Mouse (Mus musculus) midbrain, embryonic 14.5 days (tissue): ENCODE results near the gene Stk11. TPM values are rescaled to one million over a fixed set of nuclear protein-coding genes. Genes with fewer than 3 reads are reported as not detected.

ENCODE experiments used
- ATAC-seq: fragments of 200-750 bp; cut with Nextera tagmentation; 2 replicates; pipeline ENCODE4 v1.8.0; 2017; ENCODE audit warnings: moderate number of reproducible peaks, moderate library complexity; ENCODE audit not compliant: low FRiP score, low TSS enrichment
- DNase-seq: peaks from one replicate; pipeline ENCODE4 v3.0.0-alpha.2; 2015
- H3K27ac ChIP-seq: fragments of 300-500 bp; sonication (generic); replicated peaks from 2 replicates; pipeline ENCODE4 v1.5.1; 2014; ENCODE audit warnings: mild to moderate bottlenecking, low read depth, low read length, moderate library complexity
- H3K27me3 ChIP-seq: fragments of 300-500 bp; sonication (generic); 2 replicates; pipeline ENCODE4 v1.6.1; 2014; ENCODE audit warnings: low read length, control low read depth, mixed read lengths; ENCODE audit not compliant: control insufficient read depth, insufficient read depth
- H3K36me3 ChIP-seq: fragments of 300-500 bp; sonication (generic); 2 replicates; pipeline ENCODE4 v1.6.1; 2014; ENCODE audit warnings: low read length, control low read depth; ENCODE audit not compliant: control insufficient read depth, insufficient read depth
- H3K4me1 ChIP-seq: fragments of 300-500 bp; sonication (generic); 2 replicates; pipeline ENCODE4 v1.6.1; 2014; ENCODE audit warnings: mild to moderate bottlenecking, antibody characterized with exemption, low read length, control low read depth; ENCODE audit not compliant: control insufficient read depth, insufficient read depth
- H3K4me2 ChIP-seq: fragments of 300-500 bp; sonication (generic); 2 replicates; pipeline ENCODE4 v1.6.1; 2014; ENCODE audit warnings: mild to moderate bottlenecking, low read length, moderate library complexity
- H3K4me3 ChIP-seq: fragments of 300-500 bp; sonication (generic); replicated peaks from 2 replicates; pipeline ENCODE4 v1.5.1; 2014; ENCODE audit warnings: low read depth, low read length
- H3K9ac ChIP-seq: fragments of 300-500 bp; sonication (generic); replicated peaks from 2 replicates; pipeline ENCODE4 v1.6.1; 2014; ENCODE audit warnings: mild to moderate bottlenecking, low read length, moderate library complexity
- H3K9me3 ChIP-seq: fragments of 300-500 bp; sonication (generic); 2 replicates; pipeline ENCODE4 v1.6.1; 2016; ENCODE audit warnings: low read length, control low read depth, mixed read lengths; ENCODE audit not compliant: control insufficient read depth
- WGBS: fragments of 180-500 bp; shearing (Covaris S2); extraction: QIAGEN DNeasy Blood & Tissue Kit; methylation state at CpG from one replicate; pipeline ENCODE4 v1.1.7; 2014; 5-methylcytosine and 5-hydroxymethylcytosine counted together
- polyA plus RNA-seq: library from polyadenylated mRNA; unstranded; fragments of >200 nt; fragmentation: Nextera tagmentation; extraction: Ambion mirVana; gene quantifications from 2 replicates; pipeline ENCODE4 v1.2.1, GENCODE M21; 2014

Stk11 gene
- polyA plus RNA-seq, 1 experiment from 2014 or later, result 26.5 TPM

GRCm38 (mm10) chr10:80103032-80103431, 12.6 kb upstream of the Stk11 start:
- Histone ChIP-seq H3K9ac (peak overlapping the region; percentile 80; the same call in 1 of the 2 replicates), H3K4me3 (peak overlapping the region; percentile 83), H3K9me3 (no peaks in the 10 kb centered on the region), H3K4me2 (peak overlapping the region; percentile 96), H3K4me1 (peaks cover 11% of the 10 kb centered on the region), H3K27me3 (no peaks in the 10 kb centered on the region), H3K36me3 (no peaks in the 10 kb centered on the region), H3K27ac (peak overlapping the region; percentile 68)
- DNase-seq, result no peak
- 75% methylated on average over 2 of the region's 2 CpGs for WGBS
- no peak for ATAC-seq

DNA sequence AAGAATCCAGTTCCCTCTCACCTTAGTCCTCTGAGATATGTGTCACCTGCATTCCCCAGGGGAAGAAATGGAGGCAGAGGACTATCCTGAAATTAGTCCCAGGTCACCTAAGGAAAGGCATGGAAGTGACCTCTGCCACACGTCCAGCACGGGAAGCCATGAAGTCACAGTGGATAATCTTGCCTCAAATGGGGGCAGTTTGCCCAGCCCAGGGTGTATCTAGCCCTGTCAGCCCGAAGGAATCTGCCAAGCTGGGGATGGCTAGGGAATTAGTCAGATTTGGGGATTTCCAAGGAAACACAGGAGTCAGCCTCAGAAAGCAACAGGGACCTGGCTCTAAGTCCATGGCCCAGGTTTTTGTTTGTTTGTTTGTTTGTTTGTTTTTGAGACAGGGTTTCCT, 11.4 kb upstream of the Stk11 start:
- no peak for DNase-seq
- no peak overlapping the region for H3K27ac ChIP-seq
- no peak overlapping the region for H3K4me3 ChIP-seq
- H3K36me3 ChIP-seq, result no peaks in the 10 kb centered on the region
- H3K9ac ChIP-seq, result no peak overlapping the region
- no peak for ATAC-seq
- H3K9me3 ChIP-seq, result no peaks in the 10 kb centered on the region
- peaks cover 11% of the 10 kb centered on the region for H3K4me1 ChIP-seq
- no peaks in the 10 kb centered on the region for H3K27me3 ChIP-seq
- no peak overlapping the region for H3K4me2 ChIP-seq
- 82% methylated on average over 3 of the region's 3 CpGs for WGBS

DNA sequence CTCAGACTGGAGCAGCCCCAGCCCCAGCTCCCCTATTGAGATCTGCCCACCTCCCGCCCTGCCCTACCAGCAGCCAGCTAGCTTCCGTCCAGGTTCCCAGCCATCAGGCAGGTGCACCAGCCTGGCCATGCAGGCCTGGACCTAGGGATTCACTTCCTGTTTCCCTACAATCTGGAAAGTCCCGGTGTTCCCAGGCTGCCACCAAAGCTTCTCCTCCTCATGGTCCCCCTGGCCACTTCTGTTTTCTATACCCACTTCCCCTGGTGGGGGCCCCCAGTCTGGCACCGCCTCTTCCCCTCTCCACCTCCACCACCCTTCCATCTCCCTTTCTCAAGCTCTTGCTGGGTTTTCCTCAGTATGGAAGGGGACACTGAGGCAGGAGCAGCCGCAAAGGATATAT, 10.1 kb upstream of the Stk11 start, which contains the start of gene Sbno2:
Gene Sbno2 (minus strand): TSS at position 112 of the 400 bp plus-strand sequence.
- WGBS, result 79% methylated on average over 5 of the region's 5 CpGs
- H3K4me3 ChIP-seq, result no peak within 1 kb of the TSS
- no peaks in the 10 kb centered on the region for H3K27me3 ChIP-seq
- H3K9ac ChIP-seq, result no peak within 1 kb of the TSS
- no peak within 1 kb of the TSS for H3K4me2 ChIP-seq
- H3K36me3 ChIP-seq, result no peaks in the 10 kb centered on the region
- ATAC-seq (no peak), DNase-seq (no peak)
- no peaks in the 10 kb centered on the region for H3K9me3 ChIP-seq
- H3K4me1 ChIP-seq, result peaks cover 11% of the 10 kb centered on the region
- H3K27ac ChIP-seq, result no peak within 1 kb of the TSS

DNA sequence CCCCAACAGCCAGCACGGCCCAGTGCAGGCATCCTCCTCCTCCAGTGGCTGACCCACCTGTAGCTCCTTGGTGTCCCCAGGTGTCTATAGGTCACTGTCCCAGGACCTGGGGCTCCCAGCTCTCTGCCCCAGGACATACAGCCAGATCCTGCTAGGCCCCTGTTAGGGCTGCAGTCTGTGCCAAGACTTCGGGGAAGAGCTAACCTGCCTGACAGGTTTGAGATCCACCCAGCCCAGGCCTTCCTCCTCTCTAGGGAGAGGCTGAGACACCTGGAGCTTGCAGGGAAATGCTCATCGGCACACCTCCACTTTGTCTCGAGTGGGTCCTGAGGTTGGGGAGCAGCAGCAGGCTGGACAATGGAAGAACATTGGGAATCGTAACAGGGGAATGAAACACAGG, 9.7 kb upstream of the Stk11 start:
- Histone ChIP-seq H3K4me2 (no peak overlapping the region), H3K9me3 (no peaks in the 10 kb centered on the region), H3K4me1 (peaks cover 11% of the 10 kb centered on the region), H3K9ac (no peak overlapping the region), H3K4me3 (no peak overlapping the region), H3K27me3 (no peaks in the 10 kb centered on the region), H3K36me3 (no peaks in the 10 kb centered on the region), H3K27ac (no peak overlapping the region)
- ATAC-seq (no peak), DNase-seq (no peak)
- WGBS, result 75% methylated on average over 5 of the region's 5 CpGs

DNA sequence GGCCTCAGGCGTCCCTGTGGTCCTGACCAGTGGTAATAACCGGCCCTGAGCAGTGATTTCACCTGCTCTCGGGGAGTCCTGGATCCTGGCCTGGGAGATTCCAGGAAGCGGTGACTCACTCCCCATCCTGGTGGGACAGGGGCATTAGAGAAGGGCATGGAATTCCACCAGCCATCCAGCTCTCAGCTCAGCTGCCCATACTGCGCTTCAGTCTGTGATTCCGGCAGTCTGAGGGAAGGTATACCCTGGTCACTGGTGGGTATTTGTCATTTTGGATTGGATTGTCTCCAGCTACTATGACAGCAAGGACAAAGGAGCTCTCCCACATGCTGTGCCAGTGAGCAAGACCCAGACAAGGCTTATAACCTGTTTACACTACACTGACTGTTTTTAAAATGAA, 7.9 kb upstream of the Stk11 start:
- 0 out of 2 replicates have a peak, but pooled peaks cover 2% of the 10 kb centered on the region for H3K4me1 ChIP-seq
- H3K9ac ChIP-seq, result no peak overlapping the region
- H3K4me2 ChIP-seq, result no peak overlapping the region
- H3K9me3 ChIP-seq, result no peaks in the 10 kb centered on the region
- 61% methylated on average over 6 of the region's 6 CpGs for WGBS
- DNase-seq (no peak), ATAC-seq (no peak)
- H3K36me3 ChIP-seq, result no peaks in the 10 kb centered on the region
- H3K27ac ChIP-seq, result no peak overlapping the region
- H3K27me3 ChIP-seq, result no peaks in the 10 kb centered on the region
- H3K4me3 ChIP-seq, result no peak overlapping the region

- 2% methylated on average over 27 of the region's 27 CpGs for WGBS
- Histone ChIP-seq H3K27me3 (no peaks in the 10 kb centered on the region), H3K4me2 (peak overlapping the region; percentile 86), H3K27ac (0 out of 2 replicates have a peak overlapping the region, but pooled peaks have one; percentile 32), H3K9ac (0 out of 2 replicates have a peak overlapping the region, but pooled peaks have one; percentile 7), H3K4me3 (peak overlapping the region; percentile 83), H3K4me1 (peaks cover 35% of the 10 kb centered on the region), H3K9me3 (no peaks in the 10 kb centered on the region), H3K36me3 (peaks cover 11% of the 10 kb centered on the region; the same call in 1 of the 2 replicates)
- ATAC-seq (peak; percentile 33; the same call in 1 of the 2 replicates), DNase-seq (peak; percentile 94)
Measured at GRCm38 (mm10) chr10:80114341-80115284, 990 bp upstream of the Stk11 start.

DNA sequence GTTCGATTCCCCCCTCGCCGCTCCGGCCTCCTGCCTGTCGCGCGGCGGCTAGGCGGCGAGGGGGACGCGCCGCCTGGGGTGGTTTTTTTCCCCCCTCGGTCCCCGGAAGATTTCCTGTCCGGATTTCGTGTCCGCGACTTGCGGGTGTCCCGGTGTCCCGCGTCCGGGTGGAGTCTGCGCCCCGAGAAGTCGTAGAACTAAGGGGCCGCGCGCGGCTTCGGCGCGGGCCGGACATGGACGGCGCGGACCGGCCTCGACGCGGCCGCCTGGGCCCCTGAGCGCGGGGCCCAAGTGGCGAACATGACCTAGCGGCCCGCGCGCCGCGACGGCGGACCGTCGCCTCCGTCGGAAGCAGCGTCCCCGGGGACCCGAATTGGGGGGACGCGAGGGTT, 337 bp downstream of the Stk11 start:
- Histone ChIP-seq H3K9me3 (no peaks in the 10 kb centered on the region), H3K36me3 (peaks cover 16% of the 10 kb centered on the region), H3K4me3 (peak overlapping the region; percentile 83), H3K27ac (peak overlapping the region; percentile 84), H3K9ac (peak overlapping the region; percentile 78), H3K4me2 (peak overlapping the region; percentile 86), H3K4me1 (peaks cover 35% of the 10 kb centered on the region), H3K27me3 (no peaks in the 10 kb centered on the region)
- peak; percentile 56 for DNase-seq
- no peak for ATAC-seq
- under 1% methylated on average over 63 of the region's 63 CpGs for WGBS

GRCm38 (mm10) chr10:80116563-80116926, 942 bp downstream of the Stk11 start:
- Histone ChIP-seq H3K9me3 (no peaks in the 10 kb centered on the region), H3K36me3 (peaks cover 17% of the 10 kb centered on the region), H3K27ac (no peak overlapping the region), H3K4me2 (peak overlapping the region; percentile 86), H3K9ac (peak overlapping the region; percentile 78), H3K4me3 (peak overlapping the region; percentile 83), H3K27me3 (no peaks in the 10 kb centered on the region), H3K4me1 (peaks cover 35% of the 10 kb centered on the region)
- DNase-seq (peak; percentile 46), ATAC-seq (no peak)
- under 1% methylated on average over 27 of the region's 27 CpGs for WGBS
